ENCODE assay signal across 22 mouse cellular contexts in the genomic region with DNA sequence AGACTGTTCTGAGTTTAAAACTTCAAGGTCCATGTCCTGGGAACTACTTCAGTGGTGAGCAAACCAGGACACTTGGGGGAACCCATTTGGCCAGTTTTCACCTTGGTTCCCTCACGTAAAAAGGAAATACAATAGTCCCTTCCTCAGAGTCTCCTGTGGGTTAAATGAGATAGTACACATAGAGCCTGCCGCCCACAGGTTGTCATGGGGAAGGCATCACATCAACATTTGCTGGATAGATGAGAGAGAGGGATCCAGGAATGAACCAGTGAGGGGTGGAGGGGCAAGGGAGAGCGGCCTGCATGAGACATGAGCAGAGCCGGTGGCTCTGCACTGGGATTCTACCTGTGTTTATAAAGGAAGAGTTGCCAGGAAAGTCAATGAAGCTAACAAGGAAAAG.
"Had no signal": no experiment of that assay in that cellular context is flagged by ENCODE, and none has a peak within 500 bp of the region (broad histone marks: within the 10 kb centered on the region; RNA-seq: fewer than 3 reads in every experiment).

No protein-coding gene starts in this region.

- H3K27me3 ChIP-seq: liver, embryonic 15.5 days; lung, embryonic 15.5 days had no signal

- H3K36me3 ChIP-seq: limb, embryonic 12.5 days; limb, embryonic 15.5 days; liver, embryonic 12.5 days; liver, embryonic 15.5 days; lung, embryonic 15.5 days; midbrain, embryonic 10.5 days; midbrain, embryonic 13.5 days had no signal

- ATAC-seq: liver, embryonic 12.5 days; midbrain, embryonic 13.5 days had no signal

- H3K4me2 ChIP-seq: limb, embryonic 12.5 days; limb, embryonic 15.5 days; liver, embryonic 12.5 days; liver, embryonic 15.5 days; lung, embryonic 15.5 days; midbrain, embryonic 13.5 days had no signal

- DNase-seq: kidney, adult 18-20 months; kidney, adult 9 months; kidney, postnatal 14 days; kidney, postnatal 4 days; left cerebral cortex, postnatal 4 days; lung, adult 18-20 months; lung, postnatal 10 days; lung, postnatal 36 days; right cerebral cortex, adult 18-20 months; right cerebral cortex, postnatal 14 days; right cerebral cortex, postnatal 4 days; thymus, adult 2 months; thymus, postnatal 25 days had no signal

- H3K9ac ChIP-seq: limb, embryonic 12.5 days; limb, embryonic 15.5 days; liver, embryonic 12.5 days; liver, embryonic 15.5 days; lung, embryonic 15.5 days; midbrain, embryonic 13.5 days had no signal

- H3K9me3 ChIP-seq: limb, embryonic 12.5 days; limb, embryonic 15.5 days; liver, embryonic 12.5 days; liver, embryonic 15.5 days; lung, embryonic 15.5 days; megakaryocyte, embryonic 14.5 days; midbrain, embryonic 10.5 days; midbrain, embryonic 13.5 days had no signal

- H3K27ac ChIP-seq: limb, embryonic 12.5 days; limb, embryonic 15.5 days; liver, embryonic 12.5 days; liver, embryonic 15.5 days; lung, embryonic 15.5 days; midbrain, embryonic 10.5 days; midbrain, embryonic 13.5 days; stomach, postnatal 0 days had no signal

- H3K4me3 ChIP-seq: limb, embryonic 12.5 days; limb, embryonic 15.5 days; liver, embryonic 12.5 days; liver, embryonic 15.5 days; lung, embryonic 15.5 days; megakaryocyte, embryonic 14.5 days; midbrain, embryonic 10.5 days; midbrain, embryonic 13.5 days had no signal
